Mouse (Mus musculus): ENCODE data around the gene Slc35e2. TPM values are rescaled to one million over a fixed set of nuclear protein-coding genes. Genes with fewer than 3 reads are reported as not detected.
A peak's percentile ranks its signal among the peaks of the same experiment; 100 is the strongest.
"Not testable (repeated sequence)": the region's sequence is repeated elsewhere in the genome, so short reads cannot be mapped to it uniquely, and the experiment has no call there.

Gene Slc35e2
- total RNA-seq (2021): 1 to 10 TPM; 6.5 to 8.6 TPM
- long read RNA-seq, experiment 1, partial matches to known transcripts: 0 of 3 reads
- long read RNA-seq, experiment 1, other reads (novel, unspliced or antisense): 1 of 3 reads
- long read RNA-seq, experiment 2, partial matches to known transcripts: 0 of 1 reads
- long read RNA-seq, experiment 2, other reads (novel, unspliced or antisense): 1 of 1 reads

GRCm38 (mm10) chr4:155601091-155601996, at the start of gene Slc35e2:
Gene Slc35e2, plus strand, starts transcription at chr4:155601416.
- peak; percentile 97 for DNase-seq

GRCm38 (mm10) chr4:155552917-155553532, 48.2 kb upstream of the Slc35e2 start:
- DNase-seq: no peak

GRCm38 (mm10) chr4:155554880-155555279, 46.3 kb upstream of the Slc35e2 start:
- DNase-seq: no peak

GRCm38 (mm10) chr4:155555464-155555863, 45.8 kb upstream of the Slc35e2 start:
- DNase-seq: no peak

- DNase-seq: no peak
These were observed 41.8 kb upstream of the Slc35e2 start for GRCm38 (mm10) chr4:155559454-155559853.

DNA sequence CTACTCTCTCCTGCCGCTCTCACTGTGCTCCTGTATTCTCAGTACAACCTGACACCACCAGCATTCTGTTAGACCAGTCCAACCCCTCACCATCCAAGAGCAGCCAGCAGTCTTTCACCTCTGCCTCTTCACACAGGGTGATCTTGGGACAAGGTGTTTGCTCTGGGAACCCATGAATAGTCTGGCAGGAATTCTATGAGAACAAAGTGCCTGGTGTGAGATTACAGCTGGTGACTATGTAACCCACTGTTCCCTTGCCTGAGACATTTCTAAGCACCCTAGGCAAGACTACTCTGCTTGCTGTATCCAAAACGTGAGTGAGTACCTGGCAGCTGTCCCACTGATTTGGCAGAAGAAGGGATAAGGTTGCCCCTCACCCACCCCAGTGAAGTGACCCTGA, 40.3 kb upstream of the Slc35e2 start:
- no peak for DNase-seq

DNA sequence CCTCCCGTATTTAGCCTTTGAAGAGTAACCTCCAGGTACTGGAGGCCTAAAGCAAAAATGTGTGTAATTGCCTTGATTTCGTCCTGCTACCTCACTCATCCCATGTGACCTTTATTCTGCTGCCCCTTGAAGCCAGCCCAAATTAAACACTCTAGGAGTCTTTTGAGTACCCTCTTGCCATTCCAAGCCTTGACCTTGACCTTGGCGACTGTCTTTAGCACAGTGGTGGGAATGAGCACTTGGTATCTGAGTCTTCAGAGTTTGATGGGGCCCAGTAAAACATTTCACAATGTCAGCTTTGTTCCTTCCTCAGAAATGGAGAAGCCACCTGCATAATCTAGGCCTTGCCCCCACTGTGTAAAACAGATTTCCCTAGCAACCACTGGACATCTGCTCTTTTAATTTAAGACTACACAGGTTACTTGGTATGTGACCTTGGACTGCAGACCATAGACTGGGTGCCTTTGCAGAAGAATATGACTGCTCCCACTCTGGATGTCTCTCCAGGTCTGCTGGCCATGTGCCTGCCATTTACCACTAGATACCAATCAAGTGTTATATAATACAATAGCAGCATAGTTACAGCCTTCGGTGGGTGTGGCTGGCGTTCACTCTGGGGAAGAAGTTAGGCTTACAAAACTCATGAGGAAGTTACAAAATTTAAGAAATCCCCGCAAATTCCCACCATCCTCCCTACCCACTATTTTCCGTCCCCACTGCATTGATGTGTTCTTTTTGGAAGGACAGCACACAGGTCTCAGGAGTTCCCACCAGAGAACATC, 39.4 kb upstream of the Slc35e2 start, which contains the start of gene Nadk:
TSS of gene Nadk (plus strand) at position 718 of the 782 bp plus-strand sequence.
- peak; percentile 23 for DNase-seq

GRCm38 (mm10) chr4:155562725-155563399, 38.4 kb upstream of the Slc35e2 start:
- DNase-seq: peak; percentile 71

GRCm38 (mm10) chr4:155563400-155564231, 37.6 kb upstream of the Slc35e2 start:
- peak; percentile 95 for DNase-seq

DNA sequence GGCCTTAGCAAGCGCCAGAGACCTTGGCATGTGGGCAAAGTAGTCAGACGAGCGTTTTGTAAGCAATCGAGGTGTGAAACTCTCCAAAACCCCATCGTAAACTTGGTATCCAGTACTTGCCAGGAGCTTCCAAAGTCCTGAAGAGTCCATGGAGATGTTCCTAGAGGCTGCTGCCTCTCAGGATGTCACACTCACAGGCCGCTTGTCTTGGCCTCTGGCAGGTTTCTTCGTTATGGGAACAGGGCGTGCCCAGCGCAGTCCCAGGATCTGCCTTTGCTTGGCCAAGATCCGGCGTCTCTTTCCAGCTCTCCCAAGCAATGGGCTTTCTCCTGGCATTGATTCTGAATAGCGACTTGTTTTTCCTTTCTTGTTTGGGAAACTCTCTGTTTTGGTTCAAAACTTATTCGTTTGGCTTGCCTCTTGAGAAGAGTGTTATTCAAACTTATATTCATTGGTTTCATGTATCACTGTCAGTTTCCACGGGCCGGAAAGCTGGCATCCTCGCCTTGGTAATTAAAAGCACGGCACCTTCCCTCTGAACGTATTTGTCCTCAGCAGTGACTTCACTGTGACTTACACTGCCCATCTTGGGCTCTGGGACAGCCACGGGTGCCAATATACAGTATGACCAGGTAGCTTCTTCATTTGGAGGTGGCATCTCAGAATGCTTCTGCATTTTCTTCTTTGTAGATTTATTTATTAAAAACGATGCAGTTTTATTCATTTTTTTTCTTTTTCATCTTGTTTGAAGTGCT, 36.7 kb upstream of the Slc35e2 start:
- peak; percentile 40 for DNase-seq

GRCm38 (mm10) chr4:155566555-155566954, 34.7 kb upstream of the Slc35e2 start:
- no peak for DNase-seq

DNA sequence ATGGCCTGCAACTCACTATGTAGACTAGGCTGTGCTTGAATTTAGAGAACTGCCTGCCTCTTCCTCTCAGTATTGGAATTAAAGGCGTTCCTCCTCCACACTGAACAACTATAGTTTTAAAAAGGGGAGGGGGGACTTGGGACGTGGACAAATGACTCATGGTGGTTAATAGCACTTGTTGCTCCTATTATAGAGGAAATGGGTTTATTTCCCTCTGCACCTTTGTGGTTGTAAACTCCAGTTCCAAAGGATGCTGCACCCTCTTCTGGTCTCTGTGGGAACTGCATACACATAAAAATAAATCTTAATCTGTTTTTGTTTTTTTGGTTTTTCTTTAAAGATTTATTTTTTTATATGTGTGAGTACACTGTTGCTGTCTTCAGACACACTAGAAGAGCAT, 33.0 kb upstream of the Slc35e2 start:
- DNase-seq: no peak

GRCm38 (mm10) chr4:155568632-155569370, 32.4 kb upstream of the Slc35e2 start:
- no peak for DNase-seq

DNA sequence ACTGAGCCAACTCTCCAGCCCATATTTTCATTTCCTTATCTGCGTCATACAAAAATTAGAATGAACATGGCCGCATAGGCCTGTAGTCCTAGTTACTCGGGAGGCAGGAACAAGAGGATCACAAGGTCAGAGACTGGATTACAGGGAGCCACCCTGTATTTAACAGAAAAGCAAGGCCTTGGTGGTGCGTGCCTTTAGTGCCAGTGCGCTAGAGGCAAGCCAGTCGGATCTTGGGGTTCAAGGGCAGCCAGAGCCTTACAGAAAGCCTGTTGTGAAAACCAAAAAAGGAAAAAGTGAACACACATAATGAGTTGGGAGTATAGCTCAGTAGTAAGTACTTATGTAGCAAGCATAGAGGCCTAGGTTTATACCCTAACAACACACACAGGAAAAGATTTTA, 31.4 kb upstream of the Slc35e2 start:
- no peak for DNase-seq

- DNase-seq: not testable (repeated sequence)
These were observed 30.9 kb upstream of the Slc35e2 start for GRCm38 (mm10) chr4:155570315-155570714.

- DNase-seq: no peak
These were observed 29.8 kb upstream of the Slc35e2 start for GRCm38 (mm10) chr4:155571442-155571841.

- DNase-seq: no peak
These were observed 28.1 kb upstream of the Slc35e2 start for GRCm38 (mm10) chr4:155573155-155573554.

- DNase-seq: no peak
These were observed 27.3 kb upstream of the Slc35e2 start for GRCm38 (mm10) chr4:155573876-155574275.

GRCm38 (mm10) chr4:155574931-155575330, 26.3 kb upstream of the Slc35e2 start:
- DNase-seq: no peak
